Mouse (Mus musculus): ENCODE results near the gene Prx. TPM values are rescaled to one million over a fixed set of nuclear protein-coding genes. Genes with fewer than 3 reads are reported as not detected.

Gene Prx
- polyA plus RNA-seq, 1 experiment from 2014 or later = 1.2 TPM

DNA sequence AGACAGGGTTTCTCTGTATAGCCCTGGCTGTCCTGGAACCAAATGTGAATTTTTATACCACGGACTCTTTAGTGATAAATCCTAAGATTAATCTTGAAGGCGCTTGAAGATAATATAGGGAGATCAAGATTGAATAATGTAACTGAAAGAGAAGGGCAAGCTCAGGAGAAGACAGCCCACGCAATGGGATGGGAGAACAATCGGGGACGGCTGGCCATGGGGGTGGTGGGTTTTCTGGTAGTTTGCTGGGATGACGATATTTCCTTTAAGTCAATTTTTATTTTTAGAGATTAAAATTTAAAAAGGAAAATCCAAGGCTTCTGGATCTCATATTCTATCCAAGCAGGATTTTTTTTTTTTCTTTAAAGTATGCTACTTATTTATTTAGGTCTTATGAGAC is 43.9 kb downstream of the Prx start:
- peak; percentile 5 for ATAC-seq
- H3K4me2 ChIP-seq (replicated peaks) = peak overlapping the region; percentile 74
- 54% methylated on average over 6 of the region's 6 CpGs for WGBS
- no peak overlapping the region for H3K27ac ChIP-seq
- peaks cover 18% of the 10 kb centered on the region for H3K4me1 ChIP-seq (replicated peaks)
- H3K9me3 ChIP-seq = no peaks in the 10 kb centered on the region
- H3K4me3 ChIP-seq (replicated peaks) = peak overlapping the region; percentile 55
- H3K36me3 ChIP-seq = peaks cover 28% of the 10 kb centered on the region
- H3K9ac ChIP-seq (replicated peaks) = peak overlapping the region; percentile 76
- H3K27me3 ChIP-seq = no peaks in the 10 kb centered on the region

DNA sequence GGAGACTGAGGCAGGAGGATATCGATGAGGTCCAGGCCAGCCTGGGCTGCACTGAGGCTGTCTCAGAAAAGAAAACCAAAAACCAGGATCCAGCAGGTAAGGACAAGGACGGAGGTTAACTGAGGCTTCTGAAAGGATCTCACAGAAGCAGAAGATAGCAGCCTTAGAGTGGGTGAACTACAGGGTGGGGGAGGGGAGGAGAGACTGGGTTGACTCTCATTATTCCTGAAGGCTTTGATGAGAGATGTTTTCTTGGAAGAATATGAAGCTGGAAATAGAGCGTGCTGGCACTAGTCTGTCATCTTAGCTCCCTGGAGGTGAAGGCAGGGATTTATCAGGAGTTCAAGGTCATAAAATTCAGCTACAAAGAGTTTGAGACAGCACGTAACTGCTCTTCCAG is 44.7 kb downstream of the Prx start:
- H3K27me3 ChIP-seq = no peaks in the 10 kb centered on the region
- H3K4me1 ChIP-seq (replicated peaks) = peaks cover 18% of the 10 kb centered on the region
- H3K4me2 ChIP-seq (replicated peaks) = no peak overlapping the region
- no peak overlapping the region for H3K27ac ChIP-seq
- H3K9me3 ChIP-seq = no peaks in the 10 kb centered on the region
- H3K36me3 ChIP-seq = peaks cover 22% of the 10 kb centered on the region
- WGBS = 87% methylated on average over 4 of the region's 4 CpGs
- no peak for ATAC-seq
- H3K4me3 ChIP-seq (replicated peaks) = no peak overlapping the region
- no peak overlapping the region for H3K9ac ChIP-seq (replicated peaks)

DNA sequence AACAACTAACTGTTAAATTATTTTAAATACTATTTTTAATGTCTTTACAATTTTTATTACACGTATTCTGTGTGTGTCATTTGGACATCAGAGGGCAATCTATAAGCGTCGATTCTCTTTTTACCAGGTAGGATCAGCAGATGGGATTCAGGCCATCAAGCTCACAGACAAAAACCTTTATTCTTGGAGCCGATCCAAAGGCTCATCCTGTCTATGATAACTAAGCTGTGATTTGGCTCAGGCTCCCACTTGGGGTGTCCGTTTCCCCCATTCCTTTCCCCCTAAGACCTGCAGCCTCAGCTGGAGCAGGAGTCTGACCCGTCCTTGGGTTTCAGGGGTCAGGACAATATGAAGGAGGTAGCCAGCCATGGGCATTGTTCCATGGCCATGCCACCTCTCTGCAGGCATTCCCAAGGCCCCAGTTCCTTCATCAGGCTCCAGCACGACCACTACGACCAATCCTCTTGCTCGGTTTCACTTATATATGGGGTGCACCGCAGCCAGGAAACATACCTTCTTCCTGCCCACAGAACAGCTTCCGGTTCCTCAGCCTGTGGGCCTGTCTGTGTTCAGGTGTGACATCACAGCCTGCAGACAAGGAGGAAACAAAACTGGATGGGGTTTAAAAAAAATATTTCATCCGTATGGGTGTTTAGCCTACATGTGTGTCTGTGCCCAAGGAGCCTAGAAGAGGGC is 45.7 kb downstream of the Prx start:
- no peaks in the 10 kb centered on the region for H3K9me3 ChIP-seq
- peaks cover 18% of the 10 kb centered on the region for H3K4me1 ChIP-seq (replicated peaks)
- H3K36me3 ChIP-seq = peaks cover 13% of the 10 kb centered on the region
- H3K4me3 ChIP-seq (replicated peaks) = no peak overlapping the region
- no peak for ATAC-seq
- H3K9ac ChIP-seq (replicated peaks) = no peak overlapping the region
- H3K27ac ChIP-seq = no peak overlapping the region
- WGBS = 91% methylated on average over 12 of the region's 12 CpGs
- H3K4me2 ChIP-seq (replicated peaks) = no peak overlapping the region
- no peaks in the 10 kb centered on the region for H3K27me3 ChIP-seq

DNA sequence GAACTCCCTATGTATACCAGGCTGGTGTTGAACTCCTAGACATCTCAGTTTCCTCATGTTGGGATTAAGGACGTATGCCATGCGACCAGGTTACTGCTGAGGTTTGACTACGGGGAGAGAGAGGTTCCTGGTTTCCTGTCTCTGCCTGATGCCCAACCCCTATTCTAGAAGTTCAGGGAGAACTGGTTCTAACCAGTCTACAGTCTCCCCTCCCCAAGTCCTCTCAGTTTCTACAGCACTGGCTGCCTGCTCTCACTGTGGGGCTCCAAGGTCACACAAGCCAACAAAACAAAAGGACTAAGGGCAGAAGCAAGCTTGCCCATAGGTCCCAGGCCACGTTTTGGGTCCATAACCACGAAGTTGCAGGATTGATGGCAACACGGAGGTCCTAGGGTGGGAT is 50.5 kb downstream of the Prx start:
- Histone ChIP-seq H3K9ac (replicated peaks) (no peak overlapping the region), H3K4me3 (replicated peaks) (no peak overlapping the region), H3K9me3 (no peaks in the 10 kb centered on the region), H3K4me2 (replicated peaks) (no peak overlapping the region), H3K36me3 (no peaks in the 10 kb centered on the region), H3K4me1 (replicated peaks) (peaks cover 16% of the 10 kb centered on the region), H3K27ac (no peak overlapping the region), H3K27me3 (no peaks in the 10 kb centered on the region)
- 80% methylated on average over 6 of the region's 6 CpGs for WGBS
- ATAC-seq = no peak

DNA sequence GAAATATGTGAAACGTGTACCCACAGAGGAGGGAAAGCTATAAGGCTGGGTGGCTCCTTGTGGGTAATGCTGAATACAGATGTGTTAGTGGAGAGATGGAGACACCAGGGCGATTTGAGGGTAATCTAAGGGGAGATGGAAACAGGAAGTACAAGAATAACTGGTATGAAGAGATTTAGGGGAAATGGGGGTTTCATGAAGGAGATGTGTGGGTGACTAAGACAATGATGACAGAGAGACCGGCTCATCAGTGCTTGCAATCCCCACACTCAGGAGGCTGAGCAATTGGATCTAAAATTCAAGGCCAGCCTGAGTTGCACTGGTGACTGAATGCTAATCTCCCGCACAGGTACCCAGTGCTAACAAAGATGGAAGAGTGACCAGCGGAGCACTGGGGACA is 52.9 kb downstream of the Prx start:
- Histone ChIP-seq H3K4me2 (replicated peaks) (peak overlapping the region; percentile 89), H3K27me3 (no peaks in the 10 kb centered on the region), H3K9ac (replicated peaks) (0 out of 2 replicates have a peak overlapping the region, but pooled peaks have one; percentile 73), H3K9me3 (no peaks in the 10 kb centered on the region), H3K27ac (no peak overlapping the region), H3K4me1 (replicated peaks) (peaks cover 19% of the 10 kb centered on the region), H3K4me3 (replicated peaks) (peak overlapping the region; percentile 60; the same call in 1 of the 2 replicates), H3K36me3 (peaks cover 12% of the 10 kb centered on the region)
- ATAC-seq = no peak
- 53% methylated on average over 5 of the region's 5 CpGs for WGBS

DNA sequence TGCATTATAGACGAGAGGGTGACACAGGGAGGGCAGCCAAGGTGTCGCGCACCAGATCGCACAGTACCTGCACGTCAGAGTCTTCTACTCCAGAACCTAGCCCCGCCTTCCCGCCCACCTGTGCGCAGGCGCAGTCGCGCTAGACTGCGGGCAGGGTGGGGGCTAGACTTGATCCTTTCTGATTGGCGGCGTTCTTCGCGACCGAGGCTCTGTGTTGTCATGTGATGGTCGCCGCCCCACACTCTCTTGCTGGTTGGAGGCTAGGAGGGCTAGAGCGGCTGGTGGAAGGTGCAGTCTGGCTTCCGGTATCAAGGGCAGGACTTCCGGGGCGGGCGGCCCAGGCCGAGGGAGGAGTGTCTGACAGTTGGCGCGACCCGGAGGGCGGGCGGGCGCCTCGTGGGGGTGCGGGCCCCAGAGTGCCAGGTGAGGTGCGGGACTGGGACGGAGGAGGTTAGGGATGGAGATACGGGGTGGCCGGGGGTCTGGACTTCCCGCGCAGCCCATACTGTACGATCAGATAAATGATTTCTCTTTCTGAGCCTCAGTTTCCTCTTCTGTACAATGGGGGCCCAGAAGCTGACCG is 53.9 kb downstream of the Prx start, which contains the start of the genes Pld3 and 2310022A10Rik:
TSS of gene Pld3 (minus strand) at position 288 of the 583 bp plus-strand sequence.
TSS of gene 2310022A10Rik (plus strand) at position 303 of the 583 bp plus-strand sequence.
- no peaks in the 10 kb centered on the region for H3K27me3 ChIP-seq
- peak; percentile 100 for ATAC-seq
- WGBS = under 1% methylated on average over 41 of the region's 41 CpGs

DNA sequence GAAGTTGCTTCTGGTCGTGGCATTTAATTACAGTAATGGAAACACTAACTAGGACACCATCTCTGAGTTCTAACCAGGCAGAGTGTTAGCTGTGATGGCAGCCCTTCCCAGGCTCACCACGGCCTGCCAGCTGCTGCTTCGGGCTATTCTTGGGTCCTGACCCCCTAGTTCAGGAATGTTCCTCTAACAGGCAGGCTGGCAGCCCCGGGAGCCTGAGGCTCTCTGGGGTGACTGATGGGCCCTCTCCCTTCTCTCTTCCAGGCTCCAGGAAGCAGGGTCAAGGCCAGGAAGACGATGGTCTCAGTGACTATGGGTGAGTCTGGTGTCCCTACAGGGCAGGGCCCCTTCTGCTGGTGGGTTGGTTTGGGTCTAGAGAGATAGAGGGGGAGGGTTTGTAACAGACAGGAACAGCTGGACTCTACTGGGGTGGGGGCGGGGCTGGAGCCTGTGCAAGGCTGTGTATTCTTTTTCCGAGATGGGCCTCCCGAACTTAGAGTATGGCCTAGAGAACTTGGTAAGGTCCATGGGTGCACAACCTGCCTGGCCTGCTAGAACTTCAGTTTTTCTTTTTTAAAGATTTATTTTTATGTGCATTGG is 61.3 kb downstream of the Prx start:
- no peak overlapping the region for H3K27ac ChIP-seq

More for the DNA sequence above, 53.9 kb downstream of the Prx start, which contains the start of the genes Pld3 and 2310022A10Rik:
- no peak within 1 kb of the TSS for H3K27ac ChIP-seq
- H3K36me3 ChIP-seq = peaks cover 12% of the 10 kb centered on the region
- H3K9ac ChIP-seq (replicated peaks) = peak within 1 kb of the TSS; percentile 73
- H3K4me2 ChIP-seq (replicated peaks) = peak within 1 kb of the TSS; percentile 89
- peaks cover 19% of the 10 kb centered on the region for H3K4me1 ChIP-seq (replicated peaks)
- no peaks in the 10 kb centered on the region for H3K9me3 ChIP-seq
- H3K4me3 ChIP-seq (replicated peaks) = peak within 1 kb of the TSS; percentile 60

DNA sequence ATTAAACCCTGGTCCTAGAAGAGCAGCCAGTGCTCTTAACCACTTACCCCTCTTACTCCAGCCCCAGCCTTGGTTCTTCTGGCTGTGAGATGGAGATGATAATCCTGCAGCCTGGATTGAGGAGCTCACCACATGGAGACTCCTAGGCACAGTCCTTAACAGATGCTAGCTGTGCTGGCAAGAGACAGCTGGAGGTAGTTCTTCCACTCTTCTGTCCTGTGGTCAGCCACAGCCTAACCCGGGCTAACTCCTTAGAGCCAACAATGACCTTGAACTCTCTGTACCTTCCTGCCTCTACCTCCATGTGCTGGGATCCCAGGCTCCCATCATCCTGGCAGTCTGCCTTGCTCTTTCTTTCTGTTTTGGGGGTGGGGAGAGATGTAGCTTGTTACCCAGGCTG is 61.9 kb downstream of the Prx start:
- Histone ChIP-seq H3K4me1 (replicated peaks) (no peaks in the 10 kb centered on the region), H3K9me3 (no peaks in the 10 kb centered on the region), H3K9ac (replicated peaks) (no peak overlapping the region), H3K4me2 (replicated peaks) (no peak overlapping the region), H3K4me3 (replicated peaks) (no peak overlapping the region), H3K27ac (no peak overlapping the region), H3K36me3 (peaks cover 74% of the 10 kb centered on the region), H3K27me3 (no peaks in the 10 kb centered on the region)
- ATAC-seq = no peak
- 100% methylated on average over 1 of the region's 1 CpGs for WGBS

More for the DNA sequence above, 61.3 kb downstream of the Prx start:
- Histone ChIP-seq H3K4me1 (replicated peaks) (no peaks in the 10 kb centered on the region), H3K4me3 (replicated peaks) (no peak overlapping the region), H3K36me3 (peaks cover 75% of the 10 kb centered on the region), H3K9me3 (no peaks in the 10 kb centered on the region), H3K9ac (replicated peaks) (no peak overlapping the region), H3K4me2 (replicated peaks) (no peak overlapping the region), H3K27me3 (no peaks in the 10 kb centered on the region)
- 82% methylated on average over 8 of the region's 8 CpGs for WGBS
- no peak for ATAC-seq

Other genes starting within 250 kb of the Prx start
- 39.4 and 51.6 TPM in 2 replicates for gene Numbl, start 240.9 kb upstream of the Prx start, polyA plus RNA-seq (2015; fragmentation: Nextera tagmentation; extraction: Ambion mirVana)
- gene Ltbp4, start 161.6 kb upstream of the Prx start, polyA plus RNA-seq (2015; fragmentation: Nextera tagmentation; extraction: Ambion mirVana) = 8.0 and 9.1 TPM in 2 replicates
- gene Shkbp1, start 143.3 kb upstream of the Prx start, polyA plus RNA-seq (2015; fragmentation: Nextera tagmentation; extraction: Ambion mirVana) = 67.2 and 84.3 TPM in 2 replicates
- gene Gm20479, start 141.9 kb upstream of the Prx start, polyA plus RNA-seq (2015; fragmentation: Nextera tagmentation; extraction: Ambion mirVana) = 0.53 TPM in 1 of 2 replicates, not detected in the other
- 1.1 and 2.2 TPM in 2 replicates for gene Sptbn4, start 51.6 kb upstream of the Prx start, polyA plus RNA-seq (2015; fragmentation: Nextera tagmentation; extraction: Ambion mirVana)
- 14.8 and 16.1 TPM in 2 replicates for gene Blvrb, start 51.3 kb upstream of the Prx start, polyA plus RNA-seq (2015; fragmentation: Nextera tagmentation; extraction: Ambion mirVana)
- 12.4 and 12.6 TPM in 2 replicates for gene Sertad3, start 25.6 kb upstream of the Prx start, polyA plus RNA-seq (2015; fragmentation: Nextera tagmentation; extraction: Ambion mirVana)
- 8.2 and 8.5 TPM in 2 replicates for gene Sertad1, start 12.4 kb upstream of the Prx start, polyA plus RNA-seq (2015; fragmentation: Nextera tagmentation; extraction: Ambion mirVana)
- gene Hipk4, start 23.9 kb downstream of the Prx start, polyA plus RNA-seq (2015; fragmentation: Nextera tagmentation; extraction: Ambion mirVana) = 0.37 and 0.52 TPM in 2 replicates
- 107 and 110 TPM in 2 replicates for gene Pld3, start 53.9 kb downstream of the Prx start, polyA plus RNA-seq (2015; fragmentation: Nextera tagmentation; extraction: Ambion mirVana)
- gene 2310022A10Rik, start 53.9 kb downstream of the Prx start, polyA plus RNA-seq (2015; fragmentation: Nextera tagmentation; extraction: Ambion mirVana) = 34.6 and 36.6 TPM in 2 replicates
- gene Akt2, start 92.2 kb downstream of the Prx start, polyA plus RNA-seq (2015; fragmentation: Nextera tagmentation; extraction: Ambion mirVana) = 64.3 and 67.4 TPM in 2 replicates
- gene Ttc9b, start 154.6 kb downstream of the Prx start, polyA plus RNA-seq (2015; fragmentation: Nextera tagmentation; extraction: Ambion mirVana) = 37.0 and 40.5 TPM in 2 replicates
- 11.0 and 12.7 TPM in 2 replicates for gene Map3k10, start 175.3 kb downstream of the Prx start, polyA plus RNA-seq (2015; fragmentation: Nextera tagmentation; extraction: Ambion mirVana)
- 12.8 and 13.2 TPM in 2 replicates for gene Zfp607b, start 190.0 kb downstream of the Prx start, polyA plus RNA-seq (2015; fragmentation: Nextera tagmentation; extraction: Ambion mirVana)
- gene Zfp60, start 232.1 kb downstream of the Prx start, polyA plus RNA-seq (2015; fragmentation: Nextera tagmentation; extraction: Ambion mirVana) = 142 and 143 TPM in 2 replicates

All from midbrain, embryonic 13.5 days (tissue).